Mouse (Mus musculus) CH12.LX (cell line): ENCODE results near the gene Ifi203.
"Not testable (repeated sequence)": the region's sequence is repeated elsewhere in the genome, so short reads cannot be mapped to it uniquely, and the experiment has no call there.

ENCODE experiments used
- CHD2 ChIP-seq: IDR thresholded peaks from 2 replicates; pipeline ENCODE4 v1.6.1; 2011; ENCODE audit warnings: low read length, improper control_type of control experiment
- CTCF ChIP-seq, 2 experiments: IDR thresholded peaks in 1 of 2; conservative IDR thresholded peaks in 1 of 2; 2 replicates each; pipeline ENCODE4 v1.5.1; 2011 to 2012; ENCODE audit warnings: low read depth in 2 of 2, low read length in 2 of 2, improper control_type of control experiment in 1 of 2, inconsistent platforms in 1 of 2, mild to moderate bottlenecking in 1 of 2, moderate library complexity in 1 of 2
- EP300 ChIP-seq: IDR thresholded peaks from 2 replicates; pipeline ENCODE4 v1.6.1; 2011; ENCODE audit warnings: low read length, improper control_type of control experiment
- IRF4 ChIP-seq: IDR thresholded peaks from 2 replicates; pipeline ENCODE4 v1.6.1; 2014; ENCODE audit warnings: low read depth, mild to moderate bottlenecking, inconsistent platforms, low read length, improper control_type of control experiment
- MAZ ChIP-seq: IDR thresholded peaks from 2 replicates; pipeline ENCODE4 v1.6.1; 2012; ENCODE audit warnings: low read depth, mild to moderate bottlenecking, inconsistent platforms, low read length, improper control_type of control experiment, moderate library complexity
- MYC ChIP-seq: IDR thresholded peaks from 2 replicates; pipeline ENCODE4 v1.6.1; 2011; ENCODE audit warnings: low read depth, mild to moderate bottlenecking, improper control_type of control experiment, low read length
- POLR2A ChIP-seq: IDR thresholded peaks from 2 replicates; pipeline ENCODE4 v1.6.1; 2011; ENCODE audit warnings: low read depth, mild to moderate bottlenecking, improper control_type of control experiment, low read length
- SIN3A ChIP-seq: IDR thresholded peaks from 2 replicates; pipeline ENCODE4 v1.6.1; 2012; ENCODE audit warnings: low read length, improper control_type of control experiment, inconsistent platforms
- TCF12 ChIP-seq: IDR thresholded peaks from 2 replicates; pipeline ENCODE4 v1.6.1; 2014; ENCODE audit warnings: low read depth, mild to moderate bottlenecking, inconsistent platforms, low read length, improper control_type of control experiment

DNA sequence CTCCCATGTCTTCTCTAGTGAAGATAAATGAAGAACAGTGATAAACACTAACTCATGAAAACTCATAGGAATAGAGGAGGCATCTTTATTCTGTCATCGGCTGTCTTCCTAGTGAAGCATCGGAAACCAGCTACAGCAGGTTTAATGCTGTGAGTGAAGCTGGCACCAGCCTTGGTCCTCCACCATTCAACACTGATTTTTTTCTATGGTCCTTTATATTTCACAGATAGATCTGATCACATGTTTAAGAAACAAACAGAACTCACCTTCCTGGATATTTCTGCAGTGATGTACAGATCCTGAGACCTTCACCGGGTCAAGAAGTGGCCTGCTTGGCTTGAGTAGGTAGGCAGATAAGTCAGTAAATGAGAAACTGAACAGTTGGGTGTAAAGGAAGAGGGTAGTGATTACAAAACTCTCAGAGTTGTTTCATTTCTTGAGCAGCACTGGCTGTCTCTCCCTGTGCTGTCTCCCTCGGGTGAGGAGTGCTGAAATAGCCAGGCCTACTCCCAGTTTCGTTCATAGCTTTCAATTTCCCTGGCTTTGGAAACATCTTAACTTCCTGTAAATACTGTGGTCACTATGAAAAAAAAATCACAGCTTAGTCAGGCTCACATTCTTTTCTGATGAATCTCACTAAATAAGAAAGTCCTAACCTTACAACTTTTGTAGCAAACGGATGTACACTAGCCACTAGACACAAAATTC lies 29.8 kb downstream of the Ifi203 start, which contains the start of gene Ifi211:
- not testable (repeated sequence) for TF ChIP-seq MYC; CTCF (conservative IDR thresholded peaks at IDR 0.05 in 1 of 2, IDR thresholded peaks at IDR 0.05 in 1 of 2; ENCODE audit: low read depth in 2 of 2, low read length in 2 of 2); MAZ
- TF ChIP-seq POLR2A (peak; percentile 39; the same call in 1 of the 2 replicates), SIN3A (peak; percentile 55; the same call in 1 of the 2 replicates), IRF4 (peak; percentile 76), TCF12 (peak; percentile 63; the same call in 1 of the 2 replicates), CHD2 (0 out of 2 replicates have a peak, but pooled peaks have one; percentile 17), EP300 (peak; percentile 73)
